Mouse (Mus musculus): Measurements from ENCODE around the gene Pak3.

The Pak3 gene

GRCm38 (mm10) chrX:143664221-143665150, 146.1 kb downstream of the Pak3 start:
- no peak for DNase-seq (ENCODE audit: low spot score in 2 of 2)

DNA sequence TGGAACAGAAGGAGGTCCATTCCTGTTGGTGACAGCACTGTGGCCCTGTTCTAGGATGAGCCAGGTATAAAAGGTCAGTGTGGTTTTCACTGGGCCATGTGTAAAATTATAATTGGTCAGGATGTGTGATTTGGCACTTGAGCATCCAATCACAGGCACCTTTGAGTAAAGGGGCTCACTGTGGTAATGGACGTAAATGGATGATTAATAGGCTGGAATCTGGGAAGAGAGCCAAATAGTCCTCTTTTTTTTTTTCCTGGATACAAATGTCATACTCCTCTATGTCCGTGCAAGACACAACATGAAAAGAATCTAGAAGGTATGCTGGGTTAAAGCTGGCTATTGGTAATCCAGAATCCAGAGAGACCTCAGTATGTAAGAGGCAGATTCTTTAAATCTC, 147.4 kb downstream of the Pak3 start:
- no peak for DNase-seq (ENCODE audit: low spot score in 2 of 2)

GRCm38 (mm10) chrX:143666991-143667390, 148.6 kb downstream of the Pak3 start:
- no peak for DNase-seq (ENCODE audit: low spot score in 2 of 2)

- DNase-seq (ENCODE audit: low spot score in 2 of 2), result no peak
These were observed 149.9 kb downstream of the Pak3 start for GRCm38 (mm10) chrX:143668242-143668641.

GRCm38 (mm10) chrX:143678566-143678965, 160.2 kb downstream of the Pak3 start:
- no peak for DNase-seq (ENCODE audit: low spot score in 2 of 2)

GRCm38 (mm10) chrX:143722250-143722649, 203.9 kb downstream of the Pak3 start:
- DNase-seq (ENCODE audit: low spot score in 2 of 2), result no peak

GRCm38 (mm10) chrX:143725411-143725810, 207.0 kb downstream of the Pak3 start:
- no peak for DNase-seq (ENCODE audit: low spot score in 2 of 2)

DNA sequence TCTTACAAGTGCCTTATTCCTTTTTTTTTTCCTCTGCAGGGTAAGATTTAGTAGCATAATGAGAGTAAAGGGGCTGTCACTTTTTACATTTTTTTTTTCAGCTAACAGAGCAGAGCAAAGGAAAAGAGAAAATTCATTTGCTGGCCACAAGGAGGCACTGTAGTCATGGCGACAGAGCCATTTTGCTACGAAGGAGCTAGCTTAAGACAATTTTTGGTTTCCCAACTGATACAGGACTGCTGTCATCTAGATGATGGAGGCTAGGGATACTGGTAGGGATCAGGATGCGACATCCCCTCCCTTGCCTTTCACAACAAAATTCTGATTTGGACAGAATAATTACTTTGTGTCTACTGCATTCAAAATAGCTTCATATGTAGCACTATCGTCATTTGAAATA, 217.6 kb downstream of the Pak3 start:
- DNase-seq (ENCODE audit: low spot score in 2 of 2), result no peak

GRCm38 (mm10) chrX:143739171-143739570, 220.8 kb downstream of the Pak3 start:
- no peak for DNase-seq (ENCODE audit: low spot score in 2 of 2)

DNA sequence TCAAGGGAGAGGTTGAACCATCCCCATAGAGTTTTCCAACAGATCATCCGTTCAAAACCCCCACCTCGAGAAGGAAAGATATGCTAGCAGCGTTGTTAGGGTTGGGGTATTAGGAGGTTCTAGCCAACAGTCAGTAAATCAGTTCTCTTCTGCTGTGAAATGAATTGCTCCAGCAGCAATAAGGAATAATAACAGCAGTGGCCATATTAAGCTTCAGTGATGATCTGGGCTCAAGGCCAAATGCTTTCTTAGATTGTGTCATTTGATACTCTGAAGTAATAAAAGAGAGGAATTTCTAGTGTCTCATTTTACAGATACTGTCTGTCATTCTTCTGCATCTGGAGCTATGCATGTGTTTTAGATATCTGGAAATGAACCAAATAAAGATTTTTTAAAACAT, 244.2 kb downstream of the Pak3 start:
- DNase-seq (ENCODE audit: low spot score in 2 of 2), result no peak

GRCm38 (mm10) chrX:143815948-143816347, 297.6 kb downstream of the Pak3 start:
- no peak for DNase-seq (ENCODE audit: low spot score in 2 of 2)

GRCm38 (mm10) chrX:143818961-143819360, 300.6 kb downstream of the Pak3 start:
- DNase-seq (ENCODE audit: low spot score in 2 of 2), result no peak

GRCm38 (mm10) chrX:143826521-143826920, 308.1 kb downstream of the Pak3 start:
- no peak for DNase-seq (ENCODE audit: low spot score in 2 of 2)

DNA sequence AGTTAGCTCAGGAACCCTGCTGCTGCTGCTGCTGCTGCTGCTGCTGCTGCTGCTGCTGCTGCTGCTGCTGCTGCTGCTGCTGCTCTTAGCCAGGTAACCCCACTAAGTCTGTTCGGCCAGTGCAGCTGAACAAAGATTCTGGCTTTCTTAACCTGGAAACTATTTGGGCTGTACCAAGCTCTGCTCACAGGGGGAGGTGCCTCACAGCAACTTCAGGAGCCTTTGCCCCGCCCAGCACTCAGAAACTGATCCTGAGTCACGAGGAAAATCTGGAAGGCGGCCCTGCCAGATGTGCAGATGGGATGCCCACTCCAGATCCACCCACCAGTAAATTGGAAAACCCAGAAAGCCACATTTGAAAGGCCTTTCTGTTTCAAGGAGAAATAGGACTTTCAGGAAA, 308.8 kb downstream of the Pak3 start, which contains the start of gene Capn6:
TSS of gene Capn6 (minus strand) at position 203 of the 400 bp plus-strand sequence.
- DNase-seq (ENCODE audit: low spot score in 2 of 2), result peak in 1 of 2 experiments; percentile 2

DNA sequence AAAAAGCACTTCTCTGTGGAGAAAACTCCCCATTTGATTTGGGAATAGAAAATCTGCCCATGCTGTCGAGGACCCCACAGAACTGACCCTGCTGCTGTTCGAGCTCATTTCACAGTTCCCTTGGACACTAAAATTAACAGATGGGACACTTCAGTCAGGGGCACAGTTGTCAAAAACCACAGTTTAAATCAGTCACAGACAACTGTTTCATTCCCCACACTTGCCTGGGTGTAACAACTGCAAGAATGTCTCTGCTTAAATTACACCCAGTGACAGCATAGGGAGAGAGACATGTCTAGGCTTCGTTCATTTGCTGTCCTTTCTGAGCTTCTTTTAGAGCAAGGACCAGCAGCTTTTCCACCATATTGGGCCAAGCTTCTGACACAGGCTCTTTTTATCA, 328.2 kb downstream of the Pak3 start:
- no peak for DNase-seq (ENCODE audit: low spot score in 2 of 2)
